Mouse (Mus musculus) E14TG2a.4 (cell line): ENCODE results near the gene 2310009B15Rik.

Experiments
- CTCF ChIP-seq: conservative IDR thresholded peaks from 2 replicates; pipeline ENCODE4 v1.5.1; 2014; ENCODE audit warnings: low read length
- NANOG ChIP-seq: IDR thresholded peaks from 2 replicates; pipeline ENCODE4 v1.6.1; 2014; ENCODE audit warnings: borderline replicate concordance, low read length, mixed read lengths

- TF ChIP-seq CTCF, result no peak
- TF ChIP-seq NANOG, result no peak
Observed at GRCm38 (mm10) chr1:138849531-138850160, 7.0 kb downstream of the 2310009B15Rik start.
